Mouse (Mus musculus) left cerebral cortex, adult 8-10 months (tissue): ENCODE data around the gene Tcf7l1. TPM values are rescaled to one million over a fixed set of nuclear protein-coding genes. Genes with fewer than 3 reads are reported as not detected.
A peak's percentile ranks its signal among the peaks of the same experiment; 100 is the strongest.

Experiments used
- DNase-seq, 2 experiments: peaks; one replicate each; pipeline ENCODE4 v3.0.0; 2022; ENCODE audit warnings: low spot score in 2 of 2
- total RNA-seq, 4 experiments: library from RNA; stranded (reverse); gene quantifications; 2 replicates each; pipeline ENCODE4 v1.2.4; 2022

Tcf7l1 gene
- total RNA-seq, 4 experiments from 2014 or later: 3.1 to 4.6 (median 4.1) TPM

- no peak for DNase-seq
Measured at GRCm38 (mm10) chr6:72630370-72630769, 158.7 kb downstream of the Tcf7l1 start.

DNA sequence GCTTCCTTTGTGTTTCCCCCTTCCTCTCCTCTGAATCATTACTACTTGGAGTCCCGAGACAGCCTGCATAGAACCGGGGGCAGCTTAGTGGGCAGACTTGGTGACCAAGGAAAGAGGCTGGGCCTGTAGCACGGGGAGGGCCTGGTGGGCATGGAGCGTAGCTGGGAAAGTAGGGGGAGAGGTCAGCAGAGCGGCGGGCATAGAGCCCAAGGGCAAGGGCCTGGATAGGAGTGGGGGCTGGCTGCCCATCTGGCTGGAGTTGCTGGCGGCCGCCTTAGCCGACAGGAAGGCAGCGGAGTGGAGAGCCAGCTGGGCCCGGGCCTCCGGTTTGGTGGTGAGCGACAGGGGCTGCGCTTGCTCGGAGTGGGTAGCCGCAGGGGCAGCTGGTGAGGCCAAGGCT is 161.8 kb downstream of the Tcf7l1 start:
- DNase-seq: no peak

- no peak for DNase-seq
Measured at GRCm38 (mm10) chr6:72626391-72626790, 162.7 kb downstream of the Tcf7l1 start.

- DNase-seq: no peak
Measured at GRCm38 (mm10) chr6:72623661-72624402, 165.2 kb downstream of the Tcf7l1 start.

GRCm38 (mm10) chr6:72622917-72623316 is 166.1 kb downstream of the Tcf7l1 start:
- no peak for DNase-seq

- DNase-seq: no peak
Measured at GRCm38 (mm10) chr6:72620920-72621319, 168.1 kb downstream of the Tcf7l1 start.

- no peak for DNase-seq
Measured at GRCm38 (mm10) chr6:72619734-72620532, 169.1 kb downstream of the Tcf7l1 start.

DNA sequence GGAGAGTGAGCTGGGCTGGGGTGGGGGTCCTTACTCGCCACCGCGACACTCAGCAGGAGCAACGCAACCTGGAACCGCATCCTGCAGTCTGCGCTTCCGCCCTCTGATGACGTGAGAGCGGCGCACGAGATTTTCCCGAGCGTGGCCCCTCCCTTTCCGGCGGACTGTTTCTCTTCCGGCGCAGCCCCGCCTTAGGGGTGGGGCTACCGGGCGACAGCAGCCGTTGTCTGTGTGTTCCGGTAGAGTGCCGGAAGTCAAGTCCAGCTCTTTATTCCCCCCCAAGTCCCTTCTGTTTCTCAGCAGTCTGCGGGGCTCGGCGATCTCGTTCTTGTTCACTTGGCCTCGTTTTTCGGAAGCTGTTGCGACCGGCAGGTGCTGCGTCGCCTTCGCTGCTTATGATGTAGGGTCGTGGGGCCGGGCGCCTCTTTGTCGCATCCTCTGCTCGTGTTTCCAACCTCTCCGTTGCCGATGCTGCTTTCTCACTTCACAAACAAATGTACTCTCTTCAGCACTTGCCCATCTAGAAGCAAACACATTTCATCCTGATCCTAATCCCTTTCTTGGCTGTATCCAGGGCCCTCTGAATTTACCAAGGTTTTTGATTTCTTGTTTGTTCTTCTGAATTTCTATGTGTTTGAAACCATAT is 172.3 kb downstream of the Tcf7l1 start, which contains the start of gene Tgoln1:
Tgoln1 (minus strand) TSS at position 358 of the 646 bp plus-strand sequence.
- peak; percentile 81 to 92 for DNase-seq

- DNase-seq: no peak
Measured at GRCm38 (mm10) chr6:72615561-72616375, 173.3 kb downstream of the Tcf7l1 start.

- DNase-seq: no peak
Measured at GRCm38 (mm10) chr6:72615151-72615550, 173.9 kb downstream of the Tcf7l1 start.

DNA sequence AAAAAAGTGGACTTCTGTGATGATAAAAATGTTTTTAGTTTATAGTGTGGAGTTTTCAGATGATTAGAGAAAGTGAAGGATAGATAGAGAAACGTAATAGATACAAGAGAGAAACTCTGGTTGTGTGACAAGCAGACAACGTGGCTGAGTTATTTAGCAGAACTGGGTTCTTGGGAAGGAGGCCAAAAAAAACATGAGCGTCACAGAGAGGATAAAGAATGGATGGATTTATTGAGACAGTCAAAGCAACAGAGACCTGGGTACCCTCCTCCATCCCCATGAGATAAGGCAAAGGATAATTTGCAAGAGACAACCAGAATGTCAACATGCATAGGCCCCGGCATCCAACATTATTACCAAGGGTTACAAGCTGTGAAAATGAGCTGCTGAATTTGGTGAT is 178.8 kb downstream of the Tcf7l1 start:
- no peak for DNase-seq

DNA sequence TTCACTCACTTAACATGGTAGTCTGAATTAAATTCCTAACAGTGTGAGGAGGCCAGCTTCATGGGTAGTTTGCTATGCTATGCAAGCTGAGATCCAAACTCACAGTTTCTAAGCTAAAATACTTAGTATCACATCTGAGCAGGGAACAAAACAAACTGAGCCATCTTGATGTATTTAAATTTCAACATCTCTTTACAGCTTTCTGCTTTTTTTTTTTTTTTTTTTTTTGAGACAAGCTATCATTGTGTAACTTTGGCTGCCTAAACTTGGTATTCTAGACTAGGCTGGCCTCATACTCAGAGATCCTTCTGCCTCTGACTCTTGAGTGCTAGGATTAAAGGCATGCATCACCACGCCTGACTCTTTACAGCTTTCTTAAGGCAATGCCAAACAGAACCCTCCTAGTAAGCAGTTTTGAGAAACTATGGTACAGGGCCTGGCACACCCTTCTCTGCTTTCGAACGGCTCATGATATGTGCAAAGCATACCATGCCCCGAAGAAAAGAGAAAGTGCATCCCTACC is 180.3 kb downstream of the Tcf7l1 start:
- no peak for DNase-seq

DNA sequence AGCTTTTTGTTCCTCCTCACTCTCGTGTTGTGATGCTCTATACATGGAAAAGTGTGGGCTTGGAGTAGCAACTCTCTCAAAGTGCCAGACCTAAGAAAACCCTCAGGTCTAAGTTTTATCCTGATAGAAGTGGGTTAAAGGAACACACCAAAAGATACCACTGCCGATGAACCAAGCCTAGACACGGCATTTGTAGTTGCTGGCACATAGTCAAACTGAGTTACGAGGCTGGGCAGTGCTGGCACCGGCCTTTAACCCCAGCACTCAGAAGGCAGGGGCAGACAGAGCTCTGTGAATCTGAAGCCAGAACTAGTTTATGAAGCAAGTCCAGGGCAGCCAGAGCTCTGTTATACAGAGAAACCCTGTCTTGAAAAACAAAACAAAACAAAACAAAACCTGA is 181.4 kb downstream of the Tcf7l1 start:
- DNase-seq: no peak

DNA sequence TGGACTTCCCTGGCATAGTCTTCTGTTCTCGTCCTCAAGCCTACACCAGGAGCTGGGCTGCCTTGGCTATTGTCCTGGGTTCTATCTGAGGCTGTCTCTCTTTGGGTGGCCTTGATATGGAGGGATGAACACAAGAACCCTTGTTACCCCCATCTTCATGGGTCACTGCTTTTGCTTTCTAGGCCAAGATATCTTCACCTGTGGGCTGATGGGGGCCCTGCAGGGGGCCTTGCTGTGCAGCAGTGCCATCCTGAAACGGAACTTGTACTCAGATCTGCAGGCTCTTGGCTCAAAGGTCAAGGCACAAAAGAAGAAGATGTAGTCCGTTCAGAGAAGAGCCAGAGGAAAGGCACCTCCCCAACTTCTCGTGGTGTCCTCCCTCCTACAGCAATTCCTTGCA is 182.0 kb downstream of the Tcf7l1 start:
- DNase-seq: no peak

GRCm38 (mm10) chr6:72604066-72604465 is 185.0 kb downstream of the Tcf7l1 start:
- no peak for DNase-seq

GRCm38 (mm10) chr6:72601732-72602131 is 187.3 kb downstream of the Tcf7l1 start:
- DNase-seq: peak in 1 of 2 experiments; percentile 77

DNA sequence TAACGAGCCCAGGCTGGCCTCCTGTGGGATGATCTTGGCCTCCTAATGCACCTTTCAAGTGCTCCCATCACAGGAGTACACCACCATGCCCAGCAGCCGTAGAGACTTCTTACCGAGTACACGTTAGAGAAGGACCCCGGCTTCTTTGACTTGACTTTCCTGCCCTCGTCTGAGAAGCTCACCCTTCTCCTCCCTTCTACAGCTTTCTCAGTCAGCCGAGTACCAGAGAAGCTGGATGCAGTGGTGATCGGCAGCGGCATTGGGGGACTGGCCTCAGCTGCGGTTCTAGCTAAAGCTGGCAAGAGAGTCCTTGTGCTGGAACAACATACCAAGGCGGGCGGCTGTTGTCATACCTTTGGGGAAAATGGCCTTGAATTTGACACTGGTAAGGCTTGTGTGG is 188.3 kb downstream of the Tcf7l1 start:
- DNase-seq: no peak

GRCm38 (mm10) chr6:72600216-72600615 is 188.8 kb downstream of the Tcf7l1 start:
- no peak for DNase-seq

DNA sequence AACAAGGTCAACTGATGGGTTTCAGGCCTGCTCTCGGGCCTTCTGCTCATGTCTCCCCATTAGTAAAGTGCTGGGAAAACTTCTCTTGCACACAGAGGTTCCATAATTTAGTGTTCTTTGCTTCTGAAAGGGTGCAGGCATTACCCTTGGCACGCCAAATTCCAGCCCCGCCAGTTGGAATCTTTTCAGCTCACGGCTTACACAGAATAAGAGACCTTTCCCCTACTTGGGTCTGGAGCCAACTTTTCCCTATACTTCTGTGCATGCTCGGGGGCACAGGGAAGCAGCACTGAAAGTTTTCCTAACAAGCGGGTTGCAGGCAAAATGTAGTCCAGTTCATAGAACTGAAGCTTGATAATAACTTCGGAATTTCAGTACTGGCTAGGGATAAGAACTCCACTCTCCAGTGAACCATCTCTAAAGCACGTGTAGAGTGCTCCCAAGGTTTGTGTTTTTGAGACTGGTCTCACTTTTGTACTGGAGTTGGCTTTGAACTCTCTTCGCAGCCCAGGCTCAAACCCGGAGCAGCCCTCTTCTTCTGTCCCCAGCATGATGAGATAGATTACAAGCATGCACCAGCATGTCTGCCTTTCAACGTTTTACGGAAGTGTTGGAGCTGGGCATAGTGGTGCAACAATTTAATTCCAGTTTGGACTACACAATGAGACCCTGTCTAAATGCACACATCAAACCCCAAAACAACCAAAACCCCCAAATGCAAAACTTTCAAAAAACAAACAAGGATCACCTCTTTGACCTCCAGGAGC is 190.1 kb downstream of the Tcf7l1 start:
- DNase-seq: peak in 1 of 2 experiments; percentile 39
